Mouse (Mus musculus): ENCODE measurements around the gene Extl1.

Extl1 gene

DNA sequence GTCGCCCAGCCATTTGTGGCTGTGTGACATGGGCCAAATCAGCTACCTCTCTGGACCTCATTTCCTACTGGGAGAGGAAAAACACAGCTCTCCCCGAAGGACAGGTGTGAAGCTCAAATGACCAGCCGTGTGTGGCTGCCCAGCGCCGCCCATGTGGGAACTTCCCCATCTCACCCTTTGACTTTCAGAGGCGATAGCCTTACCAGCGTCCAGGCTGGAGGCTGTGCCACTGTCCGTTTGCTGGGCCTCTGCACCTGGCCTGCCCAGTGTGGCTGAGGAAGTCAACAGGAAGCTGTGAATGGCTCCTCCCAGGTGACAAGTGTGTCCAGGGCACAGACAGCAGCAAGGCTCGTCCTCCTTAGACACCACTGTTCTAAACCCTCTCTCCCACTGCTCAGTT lies 71.9 kb downstream of the Extl1 start:
- no peak for DNase-seq

DNA sequence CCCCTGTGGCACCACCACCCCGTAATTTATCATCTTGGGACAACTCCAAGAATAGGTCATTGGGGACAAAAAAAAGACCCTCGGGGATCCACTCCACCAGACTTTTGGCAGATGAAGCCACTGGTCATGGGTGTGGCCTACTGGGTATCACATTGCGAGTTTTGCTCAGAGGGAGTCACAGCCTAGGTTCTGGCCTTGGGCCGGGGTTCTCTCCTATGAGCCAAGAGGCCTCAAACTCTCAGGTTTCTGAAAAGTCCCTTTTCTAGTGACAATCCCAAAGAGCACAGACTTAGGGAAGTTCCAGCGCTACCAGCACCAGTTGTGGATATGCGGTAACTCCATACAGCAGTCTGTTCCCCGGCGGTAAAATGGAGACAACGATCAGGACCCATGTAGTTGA lies 73.0 kb downstream of the Extl1 start:
- DNase-seq, result no peak

DNA sequence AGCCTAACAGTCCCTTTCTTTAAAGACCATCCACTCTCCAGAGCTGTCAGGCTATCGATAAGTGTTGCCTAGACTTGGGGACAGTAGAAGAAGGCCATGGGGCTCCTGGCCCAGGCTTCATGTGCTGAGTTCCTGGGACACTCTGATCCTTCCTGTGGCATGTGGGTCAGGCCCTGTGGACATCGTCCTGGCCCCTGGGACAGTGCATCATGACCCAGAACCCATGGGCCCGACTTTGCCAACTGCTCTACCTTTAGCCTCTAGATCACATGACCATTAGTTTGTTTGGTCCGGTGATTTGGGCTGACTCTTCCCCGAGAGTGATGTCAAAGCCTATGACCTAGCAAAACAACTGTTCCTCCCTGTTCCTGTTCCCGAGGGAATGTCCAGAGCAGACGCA lies 73.5 kb downstream of the Extl1 start:
- DNase-seq, result no peak

DNA sequence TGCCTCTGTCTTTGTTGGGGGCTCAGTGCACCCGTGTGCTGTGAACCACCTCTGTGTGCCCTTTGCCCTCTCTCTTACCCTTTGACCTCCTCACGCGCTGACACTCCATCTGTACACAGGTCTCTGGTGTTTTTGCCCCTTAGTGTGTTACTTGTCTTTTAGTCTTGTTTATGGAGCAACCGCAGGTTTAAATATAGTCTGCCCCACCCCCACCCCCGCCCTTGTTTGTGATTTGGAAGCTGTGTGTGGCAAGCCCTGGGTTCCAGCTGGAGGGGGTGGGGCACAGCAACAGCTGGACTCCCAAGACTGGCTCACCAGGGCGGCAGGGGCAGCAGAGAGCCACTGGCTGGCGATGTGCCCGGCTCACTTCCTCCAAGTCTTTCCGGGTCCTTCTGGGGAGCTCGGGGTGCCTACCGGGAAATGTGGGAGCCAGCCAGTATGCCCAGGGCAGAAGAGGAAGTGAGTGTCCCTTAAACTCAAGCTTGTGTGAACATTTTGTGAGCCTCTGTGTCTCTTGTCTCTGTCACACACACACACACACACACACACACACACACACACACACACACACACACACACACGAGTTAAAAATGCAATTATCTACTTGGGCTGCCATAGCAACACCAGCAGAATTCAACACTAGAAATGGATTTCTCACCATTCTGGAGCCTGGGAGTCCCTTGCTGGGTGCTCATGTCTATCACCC lies 76.1 kb downstream of the Extl1 start:
- peak; percentile 59 for DNase-seq

DNA sequence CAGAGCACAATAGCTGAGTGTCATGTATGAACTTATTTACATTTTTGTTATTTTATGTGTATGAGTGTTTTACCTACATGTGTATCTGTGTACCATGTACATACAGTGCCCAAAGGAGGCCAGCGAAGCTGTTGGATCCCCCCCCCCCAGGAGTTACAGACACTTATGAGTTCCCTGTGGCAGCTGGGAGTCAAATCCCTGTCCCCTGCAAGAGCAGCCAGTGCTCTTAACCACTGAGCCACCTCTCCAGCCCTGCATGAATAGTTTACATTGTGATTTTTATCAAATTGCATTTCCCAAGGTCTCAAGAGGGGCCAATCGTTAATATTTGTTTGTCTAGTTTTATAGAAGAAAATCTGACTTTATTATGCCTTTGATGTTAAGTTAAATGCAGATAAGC lies 76.7 kb downstream of the Extl1 start:
- DNase-seq, result no peak

Measured in thymus, postnatal 4 days (tissue).